Mouse (Mus musculus) liver, postnatal 0 days (tissue): ENCODE results near the gene Fgd6. TPM values are rescaled to one million over a fixed set of nuclear protein-coding genes. Genes with fewer than 3 reads are reported as not detected.

Source experiments
- ATAC-seq: fragments of 200-750 bp; cut with Nextera tagmentation; 2 replicates; pipeline ENCODE4 v1.8.0; 2017; ENCODE audit warnings: mild to moderate bottlenecking, moderate library complexity
- DNase-seq: peaks from one replicate; pipeline ENCODE4 v3.0.0-alpha.2; 2016
- H3K27ac ChIP-seq: fragments of 300-500 bp; sonication (generic); 2 replicates; pipeline ENCODE4 v1.5.1; 2014; ENCODE audit warnings: antibody characterized with exemption, moderate library complexity, mild to moderate bottlenecking, low read depth
- H3K27me3 ChIP-seq: fragments of 300-500 bp; sonication (generic); 2 replicates; pipeline ENCODE4 v1.6.1; 2014; ENCODE audit warnings: low read length, control low read depth, mixed read lengths; ENCODE audit not compliant: insufficient read depth
- H3K36me3 ChIP-seq: fragments of 300-500 bp; sonication (generic); replicated peaks from 2 replicates; pipeline ENCODE4 v1.6.1; 2014; ENCODE audit warnings: mild to moderate bottlenecking, control low read depth, low read length, moderate library complexity, mixed read lengths; ENCODE audit not compliant: insufficient read depth
- H3K4me1 ChIP-seq: fragments of 300-500 bp; sonication (generic); 2 replicates; pipeline ENCODE4 v1.6.1; 2014; ENCODE audit warnings: antibody characterized with exemption, mild to moderate bottlenecking, control low read depth; ENCODE audit not compliant: insufficient read depth
- H3K4me2 ChIP-seq: fragments of 300-500 bp; sonication (generic); 2 replicates; pipeline ENCODE4 v1.6.1; 2014; ENCODE audit warnings: low read depth, mild to moderate bottlenecking, low read length, moderate library complexity, mixed read lengths
- H3K4me3 ChIP-seq: fragments of 300-500 bp; sonication (generic); 2 replicates; pipeline ENCODE4 v1.5.1; 2014; ENCODE audit warnings: low read depth, low read length
- H3K9ac ChIP-seq: fragments of 300-500 bp; sonication (generic); replicated peaks from 2 replicates; pipeline ENCODE4 v1.6.1; 2014; ENCODE audit warnings: mild to moderate bottlenecking, moderate library complexity
- H3K9me3 ChIP-seq: fragments of 300-500 bp; sonication (generic); 2 replicates; pipeline ENCODE4 v1.6.1; 2016; ENCODE audit warnings: mild to moderate bottlenecking, control low read depth, low read length, mixed read lengths
- CTCF ChIP-seq: sonication (generic); IDR thresholded peaks from 2 replicates; pipeline ENCODE4 v1.5.1; 2016; ENCODE audit warnings: antibody characterized with exemption, low read depth
- EP300 ChIP-seq: IDR thresholded peaks from 2 replicates; pipeline ENCODE4 v1.6.1; 2016; ENCODE audit warnings: antibody characterized with exemption, low read depth, mild to moderate bottlenecking
- WGBS: fragments of 180-500 bp; shearing (Covaris S2); extraction: QIAGEN DNeasy Blood & Tissue Kit; methylation state at CpG from one replicate; pipeline ENCODE4 v1.1.7; 2014; ENCODE audit not compliant: insufficient replicate concordance; 5-methylcytosine and 5-hydroxymethylcytosine counted together
- polyA plus RNA-seq: library from polyadenylated mRNA; unstranded; fragments of >200 nt; fragmentation: Nextera tagmentation; extraction: Ambion mirVana; gene quantifications from 2 replicates; pipeline ENCODE4 v1.2.1, GENCODE M21; 2015

The Fgd6 gene
- polyA plus RNA-seq, 1 experiment from 2014 or later: 2.4 TPM

DNA sequence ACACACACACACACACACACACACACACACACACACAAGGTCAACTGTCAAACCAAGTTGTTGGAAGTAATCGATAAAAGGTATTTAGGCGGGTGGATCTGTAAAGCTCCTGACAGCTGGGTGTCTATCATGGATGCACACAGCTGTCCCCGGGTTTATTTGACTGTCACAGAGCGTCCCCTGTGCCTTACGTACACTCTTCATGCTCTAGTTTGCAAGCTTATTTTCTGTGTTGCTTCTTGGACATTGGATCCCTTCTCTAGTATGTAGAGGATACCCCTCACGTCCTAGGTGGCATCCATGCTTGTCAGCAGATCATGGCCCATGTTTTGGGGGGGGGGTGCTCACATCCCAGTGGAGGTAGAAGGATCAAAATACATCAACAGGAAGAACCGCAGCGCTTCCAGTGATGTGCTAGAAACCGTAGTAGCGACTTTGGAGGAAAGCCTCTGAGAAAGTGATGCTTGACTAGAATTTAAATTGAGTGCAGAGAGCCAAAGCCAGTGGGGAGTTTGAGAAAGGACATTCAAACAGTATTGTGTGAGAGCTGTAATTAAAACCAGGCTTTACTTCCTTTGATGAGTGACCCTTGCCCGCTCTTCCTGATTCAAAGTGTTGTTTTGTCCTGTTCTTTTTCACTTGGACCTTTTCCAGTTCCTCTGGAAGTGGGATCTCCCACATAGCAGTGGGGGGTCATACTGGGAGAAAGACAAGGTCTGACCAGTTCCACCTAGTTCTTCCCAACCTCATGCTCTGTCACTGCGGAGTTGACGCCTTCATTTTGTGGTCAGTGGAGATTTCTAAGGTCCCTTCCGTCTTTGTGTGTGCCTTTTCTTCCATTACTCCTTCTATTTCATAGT, 41.4 kb downstream of the Fgd6 start:
- peaks cover 9% of the 10 kb centered on the region; the same call in 1 of the 2 replicates for H3K36me3 ChIP-seq
- ATAC-seq: no peak
- no peaks in the 10 kb centered on the region for H3K27me3 ChIP-seq
- H3K9me3 ChIP-seq: no peaks in the 10 kb centered on the region
- 80% methylated on average over 14 of the region's 14 CpGs for WGBS
- peaks cover 14% of the 10 kb centered on the region for H3K4me1 ChIP-seq
- H3K4me3 ChIP-seq: no peak overlapping the region
- no peak for TF ChIP-seq CTCF
- no peak for TF ChIP-seq EP300
- no peak overlapping the region for H3K9ac ChIP-seq
- H3K4me2 ChIP-seq: no peak overlapping the region
- no peak overlapping the region for H3K27ac ChIP-seq
- no peak for DNase-seq

DNA sequence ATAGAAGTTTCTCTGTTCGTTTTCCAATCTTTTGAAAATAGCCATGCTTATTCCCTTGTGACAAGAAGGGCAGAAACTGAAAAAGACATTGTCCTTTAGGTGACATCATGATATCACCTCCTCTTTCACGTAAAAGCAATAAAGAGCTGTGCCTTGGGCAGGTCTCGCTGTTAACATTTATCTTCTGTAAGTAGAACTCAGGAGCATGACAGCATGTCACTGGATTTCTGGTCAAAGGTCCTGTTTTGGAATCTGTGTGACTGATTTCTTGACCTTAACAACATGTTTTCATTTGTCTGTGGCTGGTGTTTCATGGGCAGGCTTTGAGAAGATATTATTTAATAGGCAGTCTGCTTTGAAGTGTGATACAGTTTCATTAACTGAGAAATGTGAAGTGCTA, 44.9 kb downstream of the Fgd6 start:
- Histone ChIP-seq H3K4me1 (peaks cover 3% of the 10 kb centered on the region; the same call in 1 of the 2 replicates), H3K27ac (peak overlapping the region; percentile 64), H3K9me3 (no peaks in the 10 kb centered on the region), H3K36me3 (peaks cover 3% of the 10 kb centered on the region; the same call in 1 of the 2 replicates), H3K4me2 (no peak overlapping the region), H3K4me3 (no peak overlapping the region), H3K9ac (no peak overlapping the region), H3K27me3 (no peaks in the 10 kb centered on the region)
- peak; percentile 71 for ATAC-seq
- 48% methylated on average over 3 of the region's 3 CpGs for WGBS
- TF ChIP-seq EP300 (no peak), CTCF (no peak)
- no peak for DNase-seq

DNA sequence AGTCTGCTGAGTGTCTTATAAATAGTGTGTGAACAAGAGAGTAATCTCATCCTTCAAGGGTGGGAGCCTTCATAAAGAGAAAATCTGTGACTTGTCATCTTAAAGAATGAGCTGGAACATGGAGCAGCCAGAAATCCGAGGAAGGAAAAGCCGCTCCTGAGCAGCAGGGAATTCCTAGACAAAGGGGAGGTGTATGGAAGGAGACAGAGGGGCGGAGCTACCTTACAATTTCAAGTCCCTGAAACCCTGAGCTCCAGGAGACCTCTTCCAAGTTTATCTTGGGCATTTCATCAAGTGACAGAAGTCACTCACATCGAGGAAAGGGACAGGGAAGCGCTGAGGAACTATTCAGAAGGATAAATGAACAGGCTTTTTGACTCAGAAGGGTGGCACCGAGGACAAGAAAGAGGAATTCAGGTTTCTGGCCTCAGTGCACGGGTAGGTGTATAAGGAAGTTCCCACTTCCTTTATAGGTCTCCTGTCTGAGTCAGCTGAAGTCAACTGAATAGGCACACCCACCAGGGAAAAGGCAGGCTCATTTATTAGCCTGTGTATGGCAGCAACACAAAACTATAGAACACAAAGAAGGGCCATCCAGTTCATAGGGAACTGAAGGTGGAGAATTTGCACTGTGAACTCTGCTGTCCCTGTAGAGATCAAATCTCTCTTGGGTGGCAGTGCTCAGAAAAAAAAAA, 46.4 kb downstream of the Fgd6 start:
- ATAC-seq: no peak
- TF ChIP-seq EP300: no peak
- TF ChIP-seq CTCF: no peak
- 50% methylated on average over 7 of the region's 7 CpGs for WGBS

DNA sequence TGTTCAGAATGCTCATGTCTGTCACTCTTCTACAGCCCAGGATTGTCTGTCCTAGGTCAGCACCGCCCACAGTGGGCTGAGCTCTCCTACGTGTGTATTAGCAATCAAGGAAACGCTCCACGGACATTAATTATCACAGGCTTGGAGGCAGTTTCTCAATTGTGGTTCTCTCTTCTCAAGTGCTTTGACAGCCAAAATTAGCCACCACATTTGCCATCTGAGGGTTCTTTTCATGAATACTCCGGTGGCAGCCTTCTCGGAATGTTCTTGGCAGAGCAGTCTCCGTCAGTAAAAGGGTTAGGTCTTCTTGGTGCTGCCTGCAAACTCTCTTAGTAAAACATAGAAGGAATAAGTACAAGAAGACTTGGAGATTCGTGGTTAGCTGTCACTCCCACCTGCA, 50.5 kb downstream of the Fgd6 start:
- ATAC-seq (no peak), DNase-seq (no peak)
- Histone ChIP-seq H3K27me3 (no peaks in the 10 kb centered on the region), H3K9ac (no peak overlapping the region), H3K9me3 (no peaks in the 10 kb centered on the region), H3K27ac (no peak overlapping the region), H3K36me3 (peaks cover 10% of the 10 kb centered on the region), H3K4me2 (no peak overlapping the region), H3K4me1 (no peaks in the 10 kb centered on the region; the same call in 1 of the 2 replicates), H3K4me3 (no peak overlapping the region)
- 75% methylated on average over 8 of the region's 8 CpGs for WGBS
- TF ChIP-seq EP300: no peak
- no peak for TF ChIP-seq CTCF

More for the DNA sequence above, 46.4 kb downstream of the Fgd6 start:
- H3K4me3 ChIP-seq: no peak overlapping the region
- no peaks in the 10 kb centered on the region; the same call in 1 of the 2 replicates for H3K4me1 ChIP-seq
- H3K36me3 ChIP-seq: peaks cover 3% of the 10 kb centered on the region; the same call in 1 of the 2 replicates
- H3K27ac ChIP-seq: no peak overlapping the region
- H3K4me2 ChIP-seq: no peak overlapping the region
- DNase-seq: no peak
- no peaks in the 10 kb centered on the region for H3K27me3 ChIP-seq
- H3K9ac ChIP-seq: no peak overlapping the region
- H3K9me3 ChIP-seq: no peaks in the 10 kb centered on the region

DNA sequence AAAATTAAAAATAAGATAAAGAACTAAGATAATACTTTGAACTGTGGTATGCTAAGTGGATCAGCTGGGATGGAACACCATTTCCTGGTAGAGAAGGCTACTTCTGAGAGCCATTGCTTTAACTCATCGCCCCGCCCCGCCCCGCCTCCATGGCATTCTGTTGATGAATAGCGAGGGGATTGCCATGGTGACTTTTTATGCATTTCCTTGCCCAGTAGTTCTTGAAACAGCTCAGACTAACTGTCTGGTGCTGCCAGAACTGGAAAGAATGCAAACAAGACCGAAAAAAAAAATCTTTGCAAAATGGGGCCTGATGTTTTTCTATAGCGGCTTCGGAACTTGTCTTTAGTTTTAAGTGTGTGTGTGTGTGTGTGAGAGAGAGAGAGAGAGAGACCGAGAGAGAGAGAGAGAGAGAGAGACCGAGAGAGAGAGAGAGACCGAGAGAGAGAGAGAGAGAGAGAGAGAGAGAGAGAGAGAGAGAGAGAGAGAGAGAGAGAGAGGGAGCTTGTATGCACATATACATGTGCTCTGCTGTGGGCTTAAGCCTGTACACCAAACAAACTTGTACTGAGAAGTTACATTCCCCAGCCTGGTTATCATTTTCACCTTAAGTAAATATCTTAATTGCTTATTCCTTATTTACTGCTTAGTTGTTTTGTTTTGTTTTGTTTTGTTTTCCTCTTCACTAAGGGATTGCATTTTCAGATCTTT, 51.7 kb downstream of the Fgd6 start:
- no peak for TF ChIP-seq CTCF
- TF ChIP-seq EP300: no peak
- no peak overlapping the region for H3K27ac ChIP-seq
- H3K36me3 ChIP-seq: peaks cover 18% of the 10 kb centered on the region
- H3K9me3 ChIP-seq: peaks cover 3% of the 10 kb centered on the region; the same call in 1 of the 2 replicates
- H3K4me1 ChIP-seq: no peaks in the 10 kb centered on the region
- DNase-seq (no peak), ATAC-seq (no peak)
- H3K4me3 ChIP-seq: no peak overlapping the region
- no peak overlapping the region for H3K9ac ChIP-seq
- no peak overlapping the region for H3K4me2 ChIP-seq
- 71% methylated on average over 11 of the region's 11 CpGs for WGBS
- H3K27me3 ChIP-seq: no peaks in the 10 kb centered on the region

DNA sequence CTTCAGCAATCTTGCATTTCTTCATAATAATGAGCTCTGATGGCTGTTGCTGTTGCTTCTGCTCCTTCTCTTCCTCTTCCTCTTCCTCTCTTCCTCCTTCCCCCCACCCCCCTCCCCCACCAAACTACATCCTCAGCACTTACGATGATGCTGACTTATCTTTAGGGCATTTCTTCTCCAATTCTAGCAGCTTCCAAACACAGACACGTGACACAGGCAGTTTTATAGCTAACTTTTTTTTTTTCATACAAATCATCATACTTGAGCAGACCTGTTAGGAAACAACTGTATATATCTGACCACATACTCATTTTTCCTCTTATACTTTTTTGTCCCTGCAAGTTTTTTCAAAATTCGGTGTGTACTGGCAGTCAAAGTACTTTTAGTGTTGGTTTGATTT, 54.2 kb downstream of the Fgd6 start:
- no peak overlapping the region for H3K27ac ChIP-seq
- H3K9me3 ChIP-seq: peaks cover 3% of the 10 kb centered on the region; the same call in 1 of the 2 replicates
- H3K4me3 ChIP-seq: no peak overlapping the region
- H3K4me1 ChIP-seq: no peaks in the 10 kb centered on the region
- no peaks in the 10 kb centered on the region for H3K27me3 ChIP-seq
- DNase-seq (no peak), ATAC-seq (no peak)
- WGBS: 76% methylated on average over 3 of the region's 3 CpGs
- no peak overlapping the region for H3K9ac ChIP-seq
- H3K36me3 ChIP-seq: peaks cover 18% of the 10 kb centered on the region
- no peak overlapping the region for H3K4me2 ChIP-seq
- no peak for TF ChIP-seq CTCF
- TF ChIP-seq EP300: no peak
